17 mouse cellular contexts compared by ENCODE assay signal in genomic region chr15:23104668-23105380, GRCm38 (mm10).
DNase-seq lines count a peak whose midpoint lies in the region; ATAC-seq lines count a peak whose summit lies in the region.
"Had no signal": no experiment of that assay in that cellular context is flagged by ENCODE, and none has a peak within 500 bp of the region (broad histone marks: within the 10 kb centered on the region; RNA-seq: fewer than 3 reads in every experiment).

No protein-coding gene starts in this region.

- no peak overlapping the region for H3K9ac ChIP-seq in kidney, embryonic 14.5 days (ENCODE audit: low read depth, low read length)
- no peak overlapping the region for H3K9ac ChIP-seq in forebrain, embryonic 14.5 days (ENCODE audit: low read length)
- H3K9ac ChIP-seq: heart, embryonic 12.5 days; liver, embryonic 15.5 days had no signal

- no peaks in the 10 kb centered on the region for H3K4me1 ChIP-seq in kidney, embryonic 14.5 days (ENCODE audit: control insufficient read depth, insufficient read depth, low read length)
- no peaks in the 10 kb centered on the region for H3K4me1 ChIP-seq in forebrain, embryonic 14.5 days (ENCODE audit: control insufficient read depth, insufficient read depth, low read length)
- H3K4me1 ChIP-seq: heart, embryonic 12.5 days; liver, embryonic 15.5 days had no signal

- no peak overlapping the region for H3K27ac ChIP-seq in kidney, embryonic 14.5 days (ENCODE audit: low read depth, low read length)
- H3K27ac ChIP-seq in forebrain, embryonic 14.5 days (ENCODE audit: low read depth, low read length): no peak overlapping the region
- H3K27ac ChIP-seq: liver, embryonic 15.5 days; stomach, postnatal 0 days had no signal

- 40% methylated on average over 5 of the region's 5 CpGs for WGBS in kidney, embryonic 14.5 days
- WGBS in forebrain, embryonic 14.5 days: 28% methylated on average over 5 of the region's 5 CpGs

- no peak overlapping the region for H3K4me3 ChIP-seq in kidney, embryonic 14.5 days (ENCODE audit: low read length)
- H3K4me3 ChIP-seq in forebrain, embryonic 14.5 days (ENCODE audit: low read depth, low read length): no peak overlapping the region
- H3K4me3 ChIP-seq: heart, embryonic 12.5 days; liver, embryonic 15.5 days had no signal

- no peaks in the 10 kb centered on the region for H3K27me3 ChIP-seq in kidney, embryonic 14.5 days (ENCODE audit: control insufficient read depth, insufficient read depth, low read length)
- no peaks in the 10 kb centered on the region for H3K27me3 ChIP-seq in forebrain, embryonic 14.5 days (replicated peaks; ENCODE audit: control insufficient read depth, insufficient read depth, low read length)
- H3K27me3 ChIP-seq: heart, embryonic 12.5 days; liver, embryonic 15.5 days had no signal

- no peak overlapping the region for H3K4me2 ChIP-seq in kidney, embryonic 14.5 days (replicated peaks; ENCODE audit: low read depth, low read length)
- no peak overlapping the region for H3K4me2 ChIP-seq in forebrain, embryonic 14.5 days (ENCODE audit: low read length)
- H3K4me2 ChIP-seq: heart, embryonic 12.5 days; liver, embryonic 15.5 days had no signal

- no peak for DNase-seq in kidney, adult 8-10 months
- peak; percentile 40 for DNase-seq in testis, postnatal 14 days (ENCODE audit: low spot score)
- no peak for DNase-seq in testis, postnatal 10 days (ENCODE audit: low spot score)
- peak; percentile 23 for DNase-seq in forelimb bud, embryonic 11.5 days (ENCODE audit: low read depth, low spot score)
- DNase-seq in forebrain, embryonic 14.5 days (ENCODE audit: low spot score): no peak
- DNase-seq in c-Kit-positive CD71-positive TER-119-positive erythroid progenitor cells, embryonic 14.5 days (ENCODE audit: low spot score): no peak
- no peak for DNase-seq in left cerebral cortex, adult 9 months (ENCODE audit: low spot score in 2 of 2)
- DNase-seq: cerebellum, adult 9-11 months; gastrocnemius, postnatal 25 days; heart, postnatal 4 days; kidney, postnatal 14 days; lung, postnatal 14 days; right cerebral cortex, postnatal 14 days had no signal

- H3K36me3 ChIP-seq in kidney, embryonic 14.5 days (ENCODE audit: control insufficient read depth, insufficient read depth, low read length): no peaks in the 10 kb centered on the region
- no peaks in the 10 kb centered on the region for H3K36me3 ChIP-seq in forebrain, embryonic 14.5 days (ENCODE audit: control insufficient read depth, insufficient read depth, low read length)
- H3K36me3 ChIP-seq: heart, embryonic 12.5 days; liver, embryonic 15.5 days had no signal

- ATAC-seq in kidney, embryonic 14.5 days (ENCODE audit: low FRiP score, low TSS enrichment): peak; percentile 46; the same call in 1 of the 2 replicates
- no peak for ATAC-seq in forebrain, embryonic 14.5 days

- no peaks in the 10 kb centered on the region for H3K9me3 ChIP-seq in kidney, embryonic 14.5 days (ENCODE audit: control insufficient read depth, low read length)
- H3K9me3 ChIP-seq in forebrain, embryonic 14.5 days (replicated peaks; ENCODE audit: control insufficient read depth, low read length): no peaks in the 10 kb centered on the region
- H3K9me3 ChIP-seq: heart, embryonic 12.5 days; liver, embryonic 15.5 days had no signal

Comparison
In these comparisons a context has a peak if more than half of its experiments do, and no peak if none do; other contexts are left out.
1. DNase-seq: peak in testis, postnatal 14 days (single experiment) and forelimb bud, embryonic 11.5 days (single experiment); none in kidney, adult 8-10 months (0 of 2), testis, postnatal 10 days (single experiment), forebrain, embryonic 14.5 days (single experiment), c-Kit-positive CD71-positive TER-119-positive erythroid progenitor cells, embryonic 14.5 days (single experiment) and left cerebral cortex, adult 9 months (0 of 2).